Mouse (Mus musculus) lung, postnatal 0 days (tissue): ENCODE results near the gene Comt.

Experiments
- CTCF ChIP-seq: IDR thresholded peaks from 2 replicates; pipeline ENCODE4 v1.5.1; 2016; ENCODE audit warnings: antibody characterized with exemption, mild to moderate bottlenecking
- EP300 ChIP-seq: IDR thresholded peaks from 2 replicates; pipeline ENCODE4 v1.6.1; 2016; ENCODE audit warnings: antibody characterized with exemption, mild to moderate bottlenecking, control low read depth

GRCm38 (mm10) chr16:18400472-18401216, 26.0 kb downstream of the Comt start:
- TF ChIP-seq CTCF (no peak), EP300 (no peak)
